ENCODE assay signal across 9 mouse cellular contexts in the genomic region with DNA sequence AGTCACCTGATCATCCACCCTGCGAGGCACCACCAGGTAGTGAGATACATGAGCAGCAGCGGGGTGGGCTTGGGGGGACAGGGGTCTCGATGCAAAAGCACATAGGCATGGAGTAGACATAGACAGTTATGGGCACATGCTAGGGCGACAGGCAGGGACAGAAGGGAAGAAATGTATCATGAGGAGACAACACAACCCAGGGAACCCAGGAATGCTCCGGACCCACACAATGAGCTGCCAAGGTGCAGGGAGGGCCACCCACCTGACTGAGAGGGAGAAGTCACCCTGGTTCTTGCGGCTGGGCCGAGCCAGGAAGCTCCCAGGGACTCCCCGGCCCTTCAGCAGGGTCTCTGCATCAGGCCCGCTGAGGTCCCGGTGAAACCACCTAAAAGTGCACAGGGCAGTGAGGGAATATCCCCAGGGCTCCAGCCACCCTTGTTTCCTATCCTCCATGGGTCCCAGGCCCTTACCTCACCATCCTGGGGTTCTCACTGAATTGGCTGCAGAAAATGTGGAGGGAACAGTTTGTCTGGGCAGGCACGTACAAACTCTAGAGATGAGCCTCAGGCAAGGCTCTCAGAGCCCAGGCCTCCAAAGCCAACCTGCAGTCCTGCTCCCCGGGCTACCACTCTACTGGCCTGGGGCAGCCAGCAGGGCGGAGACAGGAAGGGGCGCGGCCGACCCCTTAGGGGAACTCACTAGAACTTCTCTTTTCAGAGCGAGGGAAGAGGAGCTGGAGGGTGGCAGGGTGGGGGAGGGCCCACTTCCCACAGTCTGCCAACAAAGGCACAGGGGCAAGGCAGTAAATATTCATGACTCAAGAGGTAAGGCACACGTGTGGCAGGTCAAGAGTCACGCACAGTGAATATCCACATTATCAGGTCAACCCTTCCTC. TPM values are rescaled to one million over a fixed set of nuclear protein-coding genes. Genes with fewer than 3 reads are reported as not detected.
DNase-seq lines count a peak whose midpoint lies in the region; ATAC-seq and TF ChIP-seq lines count a peak whose summit lies in the region.
"Had no signal": no experiment of that assay in that cellular context is flagged by ENCODE, and none has a peak within 500 bp of the region (broad histone marks: within the 10 kb centered on the region; RNA-seq: fewer than 3 reads in every experiment).

No protein-coding gene starts in this region.

- no peak for DNase-seq in intestine, embryonic 14.5 days (ENCODE audit: low spot score)
- peak; percentile 77 for DNase-seq in MEL-GATA-1-ER (ENCODE audit: extremely low read depth, low read depth)
- peak; percentile 81 to 85 for DNase-seq in lung, postnatal 4 days
- peak; percentile 84 for DNase-seq in thymus, postnatal 4 days
- no peak for DNase-seq in frontal cortex, postnatal 14 days (ENCODE audit: low spot score in 2 of 2)

- no peaks in the 10 kb centered on the region for H3K27me3 ChIP-seq in intestine, embryonic 14.5 days (replicated peaks; ENCODE audit: control insufficient read depth, insufficient read depth, low read length)
- no peaks in the 10 kb centered on the region for H3K27me3 ChIP-seq in intestine, postnatal 0 days (replicated peaks; ENCODE audit: control insufficient read depth, insufficient read depth, low read length)
- no peaks in the 10 kb centered on the region for H3K27me3 ChIP-seq in forebrain, embryonic 13.5 days

- 55% methylated on average over 19 of the region's 19 CpGs for WGBS in intestine, embryonic 14.5 days
- WGBS in intestine, postnatal 0 days, result 53% methylated on average over 19 of the region's 19 CpGs
- WGBS in forebrain, embryonic 13.5 days, result 56% methylated on average over 19 of the region's 19 CpGs

- H3K36me3 ChIP-seq in intestine, embryonic 14.5 days (ENCODE audit: control insufficient read depth, insufficient read depth, low read length), result no peaks in the 10 kb centered on the region
- H3K36me3 ChIP-seq in intestine, postnatal 0 days (ENCODE audit: control insufficient read depth, insufficient read depth), result no peaks in the 10 kb centered on the region
- H3K36me3 ChIP-seq in forebrain, embryonic 13.5 days (ENCODE audit: poor library complexity, severe bottlenecking), result no peaks in the 10 kb centered on the region

- H3K9ac ChIP-seq in intestine, embryonic 14.5 days (ENCODE audit: low read length), result no peak overlapping the region
- no peak overlapping the region for H3K9ac ChIP-seq in intestine, postnatal 0 days (ENCODE audit: low read depth, low read length)
- H3K9ac ChIP-seq in forebrain, embryonic 13.5 days, result no peak overlapping the region

- no peak overlapping the region for H3K4me2 ChIP-seq in intestine, embryonic 14.5 days (ENCODE audit: low read length)
- no peak overlapping the region for H3K4me2 ChIP-seq in intestine, postnatal 0 days (replicated peaks; ENCODE audit: low read depth)
- no peak overlapping the region for H3K4me2 ChIP-seq in forebrain, embryonic 13.5 days

- no peak for TF ChIP-seq CTCF in intestine, postnatal 0 days (IDR thresholded peaks at IDR 0.05; ENCODE audit: low read depth)

- no peaks in the 10 kb centered on the region for H3K9me3 ChIP-seq in intestine, embryonic 14.5 days (ENCODE audit: control insufficient read depth, low read length)
- no peaks in the 10 kb centered on the region for H3K9me3 ChIP-seq in intestine, postnatal 0 days (ENCODE audit: control insufficient read depth)
- H3K9me3 ChIP-seq in forebrain, embryonic 13.5 days (replicated peaks), result no peaks in the 10 kb centered on the region

- H3K4me3 ChIP-seq in intestine, embryonic 14.5 days (ENCODE audit: low read depth, low read length), result no peak overlapping the region
- H3K4me3 ChIP-seq in intestine, postnatal 0 days (ENCODE audit: low read depth, low read length), result no peak overlapping the region
- H3K4me3 ChIP-seq in forebrain, embryonic 13.5 days, result no peak overlapping the region

- H3K4me1 ChIP-seq in intestine, embryonic 14.5 days (replicated peaks; ENCODE audit: control insufficient read depth, insufficient read depth, low read length), result no peaks in the 10 kb centered on the region
- H3K4me1 ChIP-seq in intestine, postnatal 0 days (replicated peaks; ENCODE audit: control insufficient read depth, insufficient read depth, low read length), result no peaks in the 10 kb centered on the region
- H3K4me1 ChIP-seq in forebrain, embryonic 13.5 days, result no peaks in the 10 kb centered on the region

- no peak overlapping the region for H3K27ac ChIP-seq in intestine, embryonic 14.5 days (ENCODE audit: low read depth)
- no peak overlapping the region for H3K27ac ChIP-seq in intestine, postnatal 0 days (ENCODE audit: low read depth, low read length)
- H3K27ac ChIP-seq in forebrain, embryonic 13.5 days, result no peak overlapping the region

- peak; percentile 12; the same call in 1 of the 2 replicates for ATAC-seq in intestine, embryonic 14.5 days (replicated peaks; ENCODE audit: low FRiP score, low TSS enrichment, low read depth)
- ATAC-seq in intestine, postnatal 0 days, result no peak
- peak; percentile 90 to 91 for ATAC-seq in hematopoietic stem cell, adult 5-6 weeks (replicated peaks in 1 of 2; ENCODE audit: insufficient read depth in 1 of 2, low FRiP score in 2 of 2, low TSS enrichment in 1 of 2, low read depth in 1 of 2, poor library complexity in 2 of 2, severe bottlenecking in 2 of 2)
- no peak for ATAC-seq in forebrain, embryonic 13.5 days

RNA-seq across cellular contexts. Expression of a gene that starts 5.8 kb away (rescaled TPM):
- 11.7 and 14.1 TPM in 2 replicates for polyA plus RNA-seq in intestine, embryonic 14.5 days (2014; fragmentation: Nextera tagmentation; extraction: Ambion mirVana)
- polyA plus RNA-seq in intestine, postnatal 0 days (2015; fragmentation: Nextera tagmentation; extraction: Ambion mirVana), result 17.4 TPM in 2 replicates
- 476 and 523 TPM in 2 replicates for total RNA-seq in hematopoietic stem cell, adult 5-6 weeks (2017)
- 2.5 and 3.8 TPM in 2 replicates for polyA plus RNA-seq in forebrain, embryonic 13.5 days (2015; fragmentation: Nextera tagmentation; extraction: Ambion mirVana)

RNA-seq across cellular contexts. Expression of a gene that starts 8.5 kb away (rescaled TPM):
- polyA plus RNA-seq in intestine, embryonic 14.5 days (2014; fragmentation: Nextera tagmentation; extraction: Ambion mirVana), result 440 and 466 TPM in 2 replicates
- polyA plus RNA-seq in intestine, postnatal 0 days (2015; fragmentation: Nextera tagmentation; extraction: Ambion mirVana), result 238 and 259 TPM in 2 replicates
- 189 and 215 TPM in 2 replicates for total RNA-seq in hematopoietic stem cell, adult 5-6 weeks (2017)
- 675 and 699 TPM in 2 replicates for polyA plus RNA-seq in forebrain, embryonic 13.5 days (2015; fragmentation: Nextera tagmentation; extraction: Ambion mirVana)

RNA-seq across cellular contexts. Expression of a gene that starts 20.6 kb away (rescaled TPM):
- polyA plus RNA-seq in intestine, embryonic 14.5 days (2014; fragmentation: Nextera tagmentation; extraction: Ambion mirVana), result 414 and 436 TPM in 2 replicates
- polyA plus RNA-seq in intestine, postnatal 0 days (2015; fragmentation: Nextera tagmentation; extraction: Ambion mirVana), result 249 and 255 TPM in 2 replicates
- total RNA-seq in hematopoietic stem cell, adult 5-6 weeks (2017), result 252 and 265 TPM in 2 replicates
- 289 and 292 TPM in 2 replicates for polyA plus RNA-seq in forebrain, embryonic 13.5 days (2015; fragmentation: Nextera tagmentation; extraction: Ambion mirVana)

RNA-seq across cellular contexts. Expression of a gene that starts 20.7 kb away (rescaled TPM):
- polyA plus RNA-seq in intestine, embryonic 14.5 days (2014; fragmentation: Nextera tagmentation; extraction: Ambion mirVana), result 248 and 249 TPM in 2 replicates
- polyA plus RNA-seq in intestine, postnatal 0 days (2015; fragmentation: Nextera tagmentation; extraction: Ambion mirVana), result 96.6 and 97.3 TPM in 2 replicates
- 160 and 203 TPM in 2 replicates for total RNA-seq in hematopoietic stem cell, adult 5-6 weeks (2017)
- polyA plus RNA-seq in forebrain, embryonic 13.5 days (2015; fragmentation: Nextera tagmentation; extraction: Ambion mirVana), result 194 and 209 TPM in 2 replicates

RNA-seq across cellular contexts. Expression of a gene that starts 23.1 kb away (rescaled TPM):
- not detected in 2 replicates for polyA plus RNA-seq in intestine, embryonic 14.5 days (2014; fragmentation: Nextera tagmentation; extraction: Ambion mirVana)
- not detected in 2 replicates for polyA plus RNA-seq in intestine, postnatal 0 days (2015; fragmentation: Nextera tagmentation; extraction: Ambion mirVana)
- total RNA-seq in hematopoietic stem cell, adult 5-6 weeks (2017), result not detected in 2 replicates
- not detected in 2 replicates for polyA plus RNA-seq in forebrain, embryonic 13.5 days (2015; fragmentation: Nextera tagmentation; extraction: Ambion mirVana)
- polyA plus RNA-seq: neural tube, embryonic 14.5 days had no signal

Comparison
In these comparisons a context has a peak if more than half of its experiments do, and no peak if none do; other contexts are left out.
1. ATAC-seq: peak in intestine, embryonic 14.5 days (single experiment) and hematopoietic stem cell, adult 5-6 weeks (2 of 2); none in intestine, postnatal 0 days (single experiment) and forebrain, embryonic 13.5 days (single experiment).
2. DNase-seq: peak in MEL-GATA-1-ER (single experiment), lung, postnatal 4 days (2 of 2) and thymus, postnatal 4 days (single experiment); none in intestine, embryonic 14.5 days (single experiment) and frontal cortex, postnatal 14 days (0 of 2).